Mouse (Mus musculus) T-cell, adult 2 months (primary cell): Measurements from ENCODE around the gene Ksr1.

Source experiments
- DNase-seq: peaks from one replicate; pipeline ENCODE4 v3.0.0; 2022; ENCODE audit warnings: low spot score

Gene Ksr1

DNA sequence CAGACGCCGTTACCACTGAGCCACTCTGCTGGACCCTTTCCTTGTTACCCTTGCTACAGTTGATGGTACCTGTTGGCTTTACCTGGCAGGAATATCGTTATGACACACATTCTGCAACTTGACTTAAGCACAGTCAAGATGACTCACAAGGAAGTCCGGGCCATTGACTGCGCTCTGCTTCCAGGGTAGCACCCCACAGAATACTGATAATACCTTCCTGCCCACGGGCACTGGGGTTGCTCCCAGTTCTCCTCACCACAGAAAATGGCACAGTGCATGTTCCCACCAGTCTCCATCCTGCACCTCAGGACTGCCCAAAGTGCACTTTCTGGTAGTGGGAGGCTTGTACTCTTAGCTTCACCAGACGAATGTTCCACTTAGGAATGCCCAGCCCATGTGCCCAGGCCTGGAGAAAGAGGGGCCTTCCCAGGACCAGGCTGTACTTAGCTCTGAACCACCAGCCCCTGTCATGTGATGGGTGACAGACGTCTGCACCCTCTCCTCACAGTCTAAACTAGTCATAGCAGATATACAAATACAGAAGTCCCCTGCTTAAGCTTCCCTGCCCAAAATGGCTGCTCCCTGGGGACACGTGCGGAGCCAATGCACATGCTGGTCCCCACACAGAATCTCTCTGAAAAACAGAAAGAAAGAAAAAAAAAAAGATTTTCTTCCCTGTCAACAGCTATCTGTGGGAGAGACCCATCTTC is 52.1 kb downstream of the Ksr1 start:
- DNase-seq, result no peak

DNA sequence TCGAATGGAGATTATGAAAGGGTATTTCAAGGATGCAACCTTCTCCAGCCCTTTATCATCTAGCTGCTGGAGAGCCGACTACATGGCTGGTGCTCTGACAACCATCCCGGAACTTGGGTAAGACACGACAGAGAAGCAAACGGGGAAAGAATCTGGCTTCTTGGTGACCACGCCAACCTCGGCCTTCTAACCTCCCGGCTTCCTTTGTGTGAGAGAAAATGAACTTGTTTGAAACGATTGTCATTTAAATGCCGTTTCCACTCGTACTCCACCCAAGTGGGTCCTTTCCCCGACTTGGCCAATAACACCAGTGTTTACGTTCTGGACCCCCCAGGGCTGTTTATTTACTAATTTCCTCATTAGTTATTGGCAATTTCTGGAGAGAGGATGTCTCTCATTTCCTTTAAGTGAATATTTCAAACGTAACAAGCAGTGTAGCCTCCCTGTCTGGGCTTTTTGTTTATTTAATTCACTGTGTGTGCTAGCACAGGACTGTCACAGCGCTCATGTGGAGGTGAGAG is 52.8 kb downstream of the Ksr1 start:
- DNase-seq, result no peak

DNA sequence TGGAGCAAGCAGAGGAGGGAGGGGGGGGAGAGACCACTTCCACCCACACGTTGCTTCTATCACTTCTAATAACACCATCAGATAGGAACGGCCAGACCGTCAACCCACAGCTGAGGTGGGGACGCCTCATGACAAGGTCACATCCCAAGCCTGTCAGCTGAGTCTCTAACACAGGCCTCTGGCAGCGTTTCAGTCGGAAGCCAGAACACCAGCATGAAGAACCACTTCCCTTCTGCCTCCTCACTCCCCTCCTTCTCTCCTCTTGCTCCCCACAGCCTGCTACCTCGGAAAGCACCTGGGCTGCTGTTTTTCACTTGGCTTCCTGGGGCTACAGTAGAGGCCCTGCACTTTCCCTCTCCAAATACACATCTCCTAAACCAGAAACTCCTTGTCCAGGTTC is 53.4 kb downstream of the Ksr1 start:
- DNase-seq, result peak; percentile 21

DNA sequence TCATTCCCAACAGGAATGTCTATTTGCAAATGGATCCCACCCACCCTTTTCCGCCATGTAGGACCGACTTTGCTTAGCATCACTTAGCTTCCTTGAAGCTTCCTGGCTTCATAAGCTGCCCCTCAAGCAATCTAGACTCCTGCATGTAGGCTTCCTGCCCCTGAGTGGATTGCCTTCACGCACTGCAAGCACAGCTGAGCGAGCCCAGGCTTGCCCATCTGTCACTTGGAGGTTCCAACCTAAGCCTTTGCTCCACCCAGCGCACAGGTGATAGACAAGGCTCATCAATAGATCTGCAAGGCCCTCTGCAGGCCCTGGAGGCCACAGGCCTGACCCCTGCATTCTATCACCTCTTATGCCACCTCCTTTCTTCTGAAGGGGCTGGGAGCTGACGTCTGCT is 54.0 kb downstream of the Ksr1 start:
- no peak for DNase-seq

DNA sequence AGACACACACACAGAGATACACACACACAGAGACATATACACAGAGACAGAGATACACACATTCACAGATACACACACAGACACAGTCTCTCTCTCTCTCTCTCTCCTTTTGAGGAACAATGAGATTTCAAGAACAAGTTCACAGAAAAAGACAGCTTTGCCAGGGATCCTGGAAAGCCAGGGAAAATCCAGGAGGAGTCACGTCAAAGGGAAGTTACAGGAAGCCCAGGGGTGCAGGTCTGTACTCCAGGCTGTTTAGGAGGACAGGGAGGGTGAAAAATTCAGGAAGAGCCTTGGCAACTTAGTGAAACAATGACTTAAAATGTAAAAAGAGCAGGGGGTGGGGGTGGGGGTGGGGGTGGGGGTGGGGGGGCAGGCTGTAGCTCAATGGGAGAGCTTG is 56.5 kb downstream of the Ksr1 start:
- DNase-seq, result no peak

DNA sequence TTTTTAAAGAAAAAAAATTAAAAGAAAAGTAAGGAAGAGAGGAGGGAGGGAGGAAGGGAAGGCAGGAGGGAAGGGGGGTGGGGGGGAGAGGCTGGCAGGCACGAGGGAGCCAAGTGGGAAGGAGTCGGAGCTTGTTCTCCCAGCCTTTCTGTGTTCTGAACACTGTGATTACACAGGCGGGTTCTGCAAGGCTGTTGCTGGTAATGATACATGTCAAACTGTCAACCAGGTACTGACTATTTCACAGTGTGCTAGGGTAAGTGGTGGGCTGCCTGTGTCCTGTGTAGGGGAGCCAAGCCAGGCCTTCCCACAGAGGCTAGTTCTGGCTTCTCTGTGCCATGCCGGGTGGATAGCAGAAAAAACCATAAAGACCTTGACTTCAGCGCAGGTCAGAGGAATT is 57.2 kb downstream of the Ksr1 start:
- no peak for DNase-seq

DNA sequence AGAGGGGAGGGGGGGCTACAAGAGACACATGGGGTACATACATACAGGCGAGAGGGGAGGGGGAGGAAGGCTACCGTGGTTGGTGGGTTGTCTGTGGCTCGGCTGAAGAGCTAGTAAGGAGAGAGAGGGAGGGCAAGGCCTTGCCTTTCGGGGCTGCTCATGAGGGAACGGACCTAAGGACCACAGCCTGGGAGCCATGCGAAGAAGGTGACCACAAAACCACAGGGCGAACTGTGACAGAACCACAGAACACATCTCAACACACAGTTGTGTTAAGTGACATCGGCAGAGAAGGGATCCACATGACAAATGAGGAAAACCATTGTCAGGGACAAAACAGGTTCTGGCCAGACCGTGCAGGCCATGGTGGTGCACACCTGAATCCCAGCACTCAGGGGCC is 57.9 kb downstream of the Ksr1 start:
- no peak for DNase-seq

DNA sequence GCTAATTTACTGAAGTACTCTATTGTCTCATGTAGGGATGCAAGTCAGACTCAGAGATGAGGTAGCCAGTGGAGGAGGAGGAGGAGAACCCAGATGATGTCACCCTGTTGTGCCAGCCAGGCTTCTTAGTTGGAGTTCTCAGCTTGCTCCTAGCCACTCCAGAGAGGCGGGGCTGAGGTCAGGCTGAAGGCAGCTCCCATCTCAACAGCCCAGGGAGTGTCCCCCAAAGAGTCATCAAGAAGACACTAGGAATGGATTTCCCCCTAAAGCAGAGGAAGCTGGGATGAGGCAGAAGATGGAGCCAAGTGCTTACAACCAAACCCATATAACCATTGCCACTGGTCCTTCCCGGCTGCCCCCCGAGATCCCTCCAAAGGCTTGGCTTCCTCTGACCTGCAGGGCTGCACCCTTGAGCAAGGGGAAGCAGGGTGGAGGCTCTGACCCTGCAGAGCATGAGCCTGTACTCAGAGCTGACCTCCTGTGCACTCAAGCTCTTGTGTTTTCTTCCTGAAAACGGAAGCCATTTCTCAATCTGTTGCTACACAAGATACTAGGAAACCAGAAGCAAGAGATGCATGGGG is 58.4 kb downstream of the Ksr1 start:
- no peak for DNase-seq

DNA sequence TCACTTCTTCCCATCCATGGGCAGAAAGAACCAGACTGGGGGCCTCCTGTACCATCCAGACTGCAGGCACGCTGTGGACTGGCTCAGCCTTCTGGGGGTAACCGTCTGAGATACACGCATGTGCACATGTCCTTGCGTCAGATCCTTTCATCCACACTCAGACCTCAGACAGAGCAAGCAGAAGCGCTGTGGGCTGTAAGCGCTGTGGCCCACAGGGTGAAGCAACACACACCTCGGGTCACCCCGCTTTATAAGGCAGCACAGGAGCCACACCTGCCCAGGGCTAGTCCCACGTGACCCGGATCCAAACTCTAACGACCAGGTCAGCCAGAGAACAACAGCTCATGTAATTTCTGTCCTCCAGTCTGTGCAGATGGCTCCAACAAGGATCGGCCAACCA is 59.4 kb downstream of the Ksr1 start:
- DNase-seq, result no peak

DNA sequence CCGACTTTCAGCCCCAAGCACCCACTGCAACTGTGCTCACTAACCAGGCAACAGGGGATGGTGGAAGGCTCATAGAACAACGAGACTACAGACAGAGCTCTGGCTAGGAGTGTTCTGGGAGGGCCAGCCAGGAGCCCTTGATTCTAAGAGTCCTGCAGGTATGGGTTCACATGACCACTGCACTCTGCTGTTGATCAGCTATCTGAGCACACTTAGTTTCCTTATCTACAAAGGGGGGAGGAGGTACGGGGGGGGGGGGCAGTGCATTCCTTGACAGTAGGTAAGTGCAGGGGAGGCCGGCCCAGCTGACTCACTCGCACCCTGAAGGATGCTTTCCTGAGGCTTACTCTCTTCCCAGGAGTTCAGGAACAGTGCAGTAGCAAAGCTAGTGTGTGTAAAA is 61.1 kb downstream of the Ksr1 start:
- DNase-seq, result no peak

DNA sequence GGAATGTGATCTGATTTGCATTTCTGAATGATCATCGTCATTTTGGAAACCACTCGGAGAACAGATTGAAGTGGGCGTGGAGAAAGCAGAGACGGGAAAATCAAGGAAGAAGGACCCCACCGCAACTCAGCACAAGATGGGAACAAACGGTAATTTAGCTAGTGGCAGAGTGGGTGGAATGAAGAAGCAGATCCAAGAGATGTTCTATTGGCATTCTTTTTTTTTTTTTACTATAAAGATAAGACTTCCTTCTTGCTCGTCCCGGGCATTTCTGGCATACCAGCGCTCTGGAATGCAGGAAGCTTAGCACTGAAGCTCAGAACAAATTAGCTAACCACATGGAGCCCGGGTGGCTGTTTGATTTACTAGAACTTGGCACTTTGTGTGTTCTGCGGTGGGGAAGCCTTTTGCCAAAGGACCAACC is 63.2 kb downstream of the Ksr1 start:
- no peak for DNase-seq

DNA sequence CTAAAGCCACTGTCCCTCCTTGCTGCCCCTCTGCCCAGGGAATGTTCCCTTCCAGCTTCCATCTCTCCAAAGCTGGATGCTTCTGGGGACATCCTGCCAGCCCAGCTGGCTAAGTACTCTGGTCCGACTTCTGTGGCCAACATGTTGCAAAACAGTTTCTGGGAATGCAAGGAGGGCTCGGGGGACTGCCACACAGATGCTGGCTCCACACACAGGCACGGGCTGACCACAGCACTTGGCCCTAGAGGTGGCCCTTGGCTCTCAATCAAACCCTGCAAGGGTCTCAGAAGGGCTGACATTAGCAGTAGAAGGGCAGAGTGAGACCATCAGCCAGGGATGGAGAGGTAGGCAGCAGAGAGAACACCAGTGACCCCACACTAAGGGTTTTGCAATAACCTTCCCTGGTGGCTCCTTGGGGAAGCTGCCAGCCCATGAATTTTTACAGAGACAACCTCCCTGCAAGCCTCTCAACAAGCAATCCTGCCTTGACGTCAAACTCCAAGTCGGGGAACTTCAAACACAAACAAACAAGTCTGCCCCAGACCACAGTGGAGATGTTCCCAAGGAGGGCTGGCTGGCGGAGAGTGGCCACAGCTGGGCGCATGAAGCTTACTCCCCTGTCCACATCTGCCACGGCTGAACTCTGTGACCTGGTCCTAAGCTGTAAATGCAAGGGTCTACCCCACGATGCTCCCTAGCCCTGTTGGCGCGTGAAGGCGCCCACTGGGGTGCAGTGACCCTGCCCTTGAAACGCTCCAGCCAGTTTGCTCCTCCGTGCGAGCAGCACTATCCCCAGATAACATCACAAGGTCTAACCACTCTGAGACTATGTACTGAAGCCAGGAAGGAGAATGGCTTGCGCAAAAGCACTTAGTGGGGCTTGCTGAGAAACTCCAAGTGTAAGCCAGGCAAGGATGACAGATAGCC is 65.0 kb downstream of the Ksr1 start:
- DNase-seq, result no peak

DNA sequence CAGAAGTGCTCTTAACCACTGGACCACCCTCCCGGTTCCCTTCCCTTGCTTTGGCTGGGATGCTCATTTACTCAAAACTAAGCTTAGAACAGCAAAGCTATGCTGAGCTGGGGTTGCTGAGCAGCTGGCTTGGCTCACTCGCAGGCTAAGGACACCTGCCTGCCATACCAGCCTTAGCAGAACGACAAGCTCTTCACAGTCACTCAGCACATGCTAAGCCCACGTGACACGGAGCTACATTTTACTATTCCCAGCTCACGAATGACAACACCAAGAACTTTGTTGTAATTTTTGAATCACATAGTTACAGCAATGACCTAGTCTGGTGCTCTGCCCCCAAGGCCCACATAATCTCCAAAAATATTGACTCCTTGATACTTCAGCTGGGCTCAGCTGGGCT is 66.1 kb downstream of the Ksr1 start:
- no peak for DNase-seq

DNA sequence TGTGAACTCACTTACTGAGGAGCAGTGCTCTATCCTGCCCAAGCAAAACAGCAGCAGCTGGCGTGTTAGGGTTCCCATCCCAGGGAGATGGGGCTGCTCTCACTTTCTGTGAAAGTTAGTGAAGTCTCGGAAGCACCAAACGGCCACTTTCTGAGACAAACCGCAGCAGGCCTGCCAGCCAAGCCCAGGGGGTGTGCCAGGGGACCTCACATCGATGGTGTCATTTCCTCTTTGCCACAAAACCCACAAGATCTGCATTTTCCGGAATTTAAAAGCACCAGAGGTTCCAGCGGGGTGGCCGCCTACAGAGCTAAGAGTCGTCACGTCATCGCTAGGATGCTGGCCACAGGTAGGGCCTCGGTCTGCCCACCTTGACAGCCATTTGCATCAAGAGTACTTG is 69.7 kb downstream of the Ksr1 start:
- peak; percentile 76 for DNase-seq

DNA sequence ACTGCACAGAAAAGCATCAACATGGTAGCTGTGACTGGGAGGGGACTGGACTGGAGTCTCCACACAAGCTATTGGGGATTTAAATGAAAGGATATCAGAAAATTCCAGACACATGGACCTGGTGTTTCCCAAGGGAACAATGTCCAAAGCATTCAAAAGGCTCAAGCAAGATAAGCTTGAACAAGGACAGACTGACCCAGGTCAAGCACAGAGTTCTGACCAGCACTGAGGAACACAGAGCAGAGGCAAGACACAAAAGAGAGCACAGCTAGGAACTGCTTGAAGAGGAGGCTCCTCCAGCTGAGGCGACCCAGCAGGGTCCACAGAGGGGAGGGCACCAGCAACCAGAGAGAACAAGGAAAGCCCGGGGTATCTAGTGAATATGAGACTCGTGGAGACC is 71.2 kb downstream of the Ksr1 start:
- DNase-seq, result no peak

DNA sequence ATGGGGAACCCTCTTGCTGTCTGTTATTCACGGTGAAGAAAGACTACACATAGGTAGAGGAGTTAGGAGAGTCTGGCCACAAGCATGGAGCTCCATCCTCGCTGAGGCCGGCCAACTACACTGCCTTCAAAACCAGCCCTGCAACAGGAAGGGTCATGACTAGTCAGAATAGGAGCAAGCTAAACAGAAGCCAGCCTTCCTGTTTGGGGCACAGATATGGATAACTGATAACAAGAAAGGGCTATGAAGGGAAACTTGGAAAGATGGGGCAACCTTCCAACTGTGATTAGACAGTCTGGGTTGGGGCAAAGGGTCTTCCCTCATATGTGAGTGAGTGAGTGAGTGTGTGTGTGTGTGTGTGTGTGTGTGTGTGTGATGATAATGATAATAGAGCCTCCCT is 71.6 kb downstream of the Ksr1 start:
- DNase-seq, result no peak

DNA sequence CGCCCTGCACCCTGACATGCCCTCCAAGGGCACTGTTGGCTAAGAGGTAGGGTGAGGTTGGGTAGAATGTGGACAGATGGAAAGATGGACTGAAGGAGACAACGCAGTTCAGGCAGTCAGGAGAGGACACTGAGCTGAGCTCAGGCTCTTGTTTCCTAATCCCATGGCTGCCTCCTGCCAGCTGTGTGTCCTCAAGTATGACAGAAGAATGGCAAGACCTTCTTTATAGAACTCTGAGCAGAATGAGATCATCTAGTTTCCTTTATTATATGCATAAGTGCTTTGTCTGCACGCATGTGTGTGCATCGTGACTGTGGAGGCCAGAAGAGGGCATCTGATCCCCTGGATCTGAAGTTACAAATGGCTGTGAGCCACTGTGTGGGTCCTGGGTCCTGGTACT is 72.6 kb downstream of the Ksr1 start:
- no peak for DNase-seq

DNA sequence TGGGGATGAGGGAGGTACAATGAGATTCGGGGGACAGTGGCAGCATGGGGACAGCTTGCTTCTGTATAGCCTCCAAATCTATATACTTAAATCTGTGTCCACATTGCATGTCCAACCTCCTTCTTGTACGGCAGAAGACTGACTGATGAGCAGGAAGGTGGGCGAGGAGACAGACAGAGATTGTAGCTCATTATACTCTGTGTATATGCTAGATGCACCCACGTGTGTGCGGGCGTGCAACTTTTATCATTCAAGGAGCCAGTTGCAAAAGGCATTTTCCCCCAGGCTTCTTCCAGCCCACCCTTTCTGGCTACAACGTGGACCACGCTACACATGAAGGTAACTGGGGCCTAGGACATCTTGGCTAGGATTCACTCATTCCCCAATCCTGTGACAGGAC is 74.1 kb downstream of the Ksr1 start:
- no peak for DNase-seq

DNA sequence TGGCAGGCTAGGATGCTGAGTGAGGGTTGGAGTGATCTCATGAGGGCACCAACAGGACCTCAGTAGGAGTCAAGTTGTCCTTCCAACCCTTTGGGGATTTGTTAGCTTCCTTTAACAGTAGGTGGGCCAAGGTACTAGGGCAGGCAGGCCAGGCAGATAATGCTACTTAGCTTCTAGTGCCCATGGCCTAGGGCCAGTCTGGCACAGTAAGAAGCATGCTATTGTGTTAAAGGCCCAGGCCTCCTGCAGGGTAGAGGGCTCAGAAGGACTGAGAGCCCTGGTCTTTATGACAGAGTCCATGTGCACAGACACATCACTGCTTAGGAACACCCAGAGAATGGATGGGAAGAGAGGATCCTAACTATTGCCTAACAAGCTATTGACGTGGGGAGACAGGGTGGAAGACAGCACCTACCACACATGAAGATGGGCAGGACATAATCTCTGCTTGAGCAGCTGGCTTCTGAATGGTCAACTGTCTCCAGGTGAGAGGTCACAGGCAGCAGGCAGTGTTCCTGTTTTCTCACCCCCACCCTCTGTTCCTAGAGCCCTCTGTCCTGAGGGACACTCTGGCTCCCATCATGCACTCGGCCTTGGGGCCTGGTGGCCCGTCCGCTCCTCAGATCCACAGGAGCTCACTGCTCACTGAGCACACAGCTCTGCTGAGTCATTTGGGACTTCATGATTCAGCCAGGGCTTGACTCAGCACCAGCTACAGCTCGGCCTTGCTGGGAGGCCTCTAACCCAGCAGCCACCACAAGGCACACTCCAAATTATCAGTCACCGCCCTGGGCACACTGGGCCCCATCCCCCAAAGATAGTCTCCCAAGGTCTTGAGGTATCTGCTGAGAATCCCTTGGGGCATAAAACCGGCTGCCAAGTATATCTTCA is 74.9 kb downstream of the Ksr1 start:
- DNase-seq, result no peak

DNA sequence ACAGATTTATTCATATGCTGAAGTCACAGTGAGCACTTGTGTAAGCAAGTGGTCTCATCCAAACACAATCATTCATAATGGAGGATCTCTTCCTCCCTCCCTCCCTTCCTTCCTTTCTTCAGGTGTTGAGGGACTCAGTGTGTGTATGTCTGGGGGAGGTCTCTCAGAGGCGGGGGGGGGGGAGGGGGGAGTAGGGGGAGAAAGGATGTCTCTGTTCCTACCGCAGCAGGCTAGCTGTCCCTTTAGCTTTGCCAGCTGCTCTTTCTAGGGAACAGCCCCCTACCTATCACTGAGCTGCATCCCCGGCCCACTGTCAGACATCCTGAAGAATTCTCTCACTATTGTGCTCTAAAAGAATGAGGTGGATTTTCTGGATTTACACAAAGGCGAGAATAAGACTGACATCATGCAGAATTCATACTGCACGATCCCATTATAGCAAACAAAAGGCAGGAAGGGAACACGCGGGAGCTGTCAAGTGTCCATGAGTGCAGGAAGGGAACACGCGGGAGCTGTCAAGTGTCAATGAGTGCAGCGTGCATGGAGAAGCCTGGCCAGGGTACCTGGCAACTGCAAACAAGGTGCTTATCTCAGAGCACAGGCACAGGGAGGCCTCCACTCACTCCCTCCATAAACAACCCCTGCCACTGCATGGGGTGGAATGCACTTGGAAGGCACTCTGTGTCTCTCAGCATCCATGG is 76.6 kb downstream of the Ksr1 start:
- no peak for DNase-seq

DNA sequence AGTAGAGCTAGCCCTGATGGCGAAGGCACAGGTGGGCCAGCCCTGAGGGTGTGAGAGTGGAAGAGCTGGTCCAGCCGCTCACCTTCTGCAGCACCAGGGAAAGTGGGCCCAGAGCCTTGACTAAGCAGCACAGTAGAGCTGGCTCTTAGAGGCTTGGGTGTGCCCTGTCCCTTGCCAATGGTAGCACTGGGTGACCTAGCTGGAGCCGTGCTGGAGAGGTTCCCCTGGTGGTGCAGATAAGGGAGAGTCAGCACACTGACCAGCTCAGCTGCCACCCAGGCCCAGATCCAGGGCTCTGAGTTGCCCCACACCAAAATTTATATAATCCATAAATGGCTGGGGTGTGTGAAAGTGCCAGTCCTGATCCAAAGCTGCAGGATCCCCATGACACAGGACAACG is 79.0 kb downstream of the Ksr1 start:
- DNase-seq, result no peak
